Comparison of ENCODE assay signal across 20 mouse cellular contexts in genomic region chr1:47057344-47057743, GRCm38 (mm10).
"Had no signal": no experiment of that assay in that cellular context is flagged by ENCODE, and none has a peak within 500 bp of the region (broad histone marks: within the 10 kb centered on the region; RNA-seq: fewer than 3 reads in every experiment).

No protein-coding gene starts in this region.

- H3K4me2 ChIP-seq: liver, embryonic 12.5 days; liver, embryonic 15.5 days; midbrain, embryonic 11.5 days had no signal

- H3K9ac ChIP-seq: liver, embryonic 12.5 days; liver, embryonic 15.5 days had no signal

- H3K9me3 ChIP-seq: liver, embryonic 12.5 days; liver, embryonic 15.5 days had no signal

- H3K36me3 ChIP-seq: liver, embryonic 12.5 days; liver, embryonic 15.5 days had no signal

- H3K4me1 ChIP-seq: liver, embryonic 12.5 days; liver, embryonic 15.5 days had no signal

- H3K27me3 ChIP-seq: liver, embryonic 12.5 days; liver, embryonic 15.5 days had no signal

- ATAC-seq: intestine, postnatal 0 days; liver, embryonic 12.5 days had no signal

- H3K4me3 ChIP-seq: layer of hippocampus, adult 2 months; liver, embryonic 12.5 days; liver, embryonic 15.5 days had no signal

- H3K27ac ChIP-seq: kidney, postnatal 0 days; layer of hippocampus, adult 2 months; liver, embryonic 12.5 days; liver, embryonic 15.5 days; stomach, postnatal 0 days had no signal

- DNase-seq: kidney, adult 2 months; kidney, postnatal 25 days; layer of hippocampus, adult 9-11 months; liver; lung, adult 2 months; lung, postnatal 14 days; lung, postnatal 4 days; midbrain, embryonic 14.5 days; right cerebral cortex, adult 18-20 months; right cerebral cortex, postnatal 14 days; right cerebral cortex, postnatal 4 days; thymus, adult 2 months; thymus, postnatal 25 days had no signal
